Mouse (Mus musculus): ENCODE measurements at regions not wholly inside any gene's neighbourhood (a gene's known extent, or its start where the extent isn't known, plus 50 kb on each side); places are given as distances from the start of the nearest gene placed in this dataset.

DNA sequence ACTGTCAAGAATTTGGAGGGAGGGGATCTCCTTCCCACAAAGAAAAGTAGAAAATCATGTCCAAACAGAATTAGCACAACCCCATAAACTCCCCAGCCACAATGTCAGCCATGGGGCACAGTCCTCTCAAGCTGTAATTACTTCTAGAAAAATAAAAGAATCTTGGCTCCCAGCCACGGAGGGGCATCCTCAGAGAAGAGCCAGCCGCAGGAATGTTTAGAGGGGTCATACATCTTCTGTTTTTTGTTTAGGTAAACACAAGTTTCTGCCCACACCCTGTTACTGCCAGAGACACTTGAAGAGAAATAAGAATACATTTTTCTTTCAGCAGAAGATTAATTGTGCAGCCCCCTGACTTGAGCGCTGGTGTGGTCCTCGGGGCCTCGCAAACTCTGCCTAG, 362.5 kb upstream of the Nfe2l3 start:
- no peak for DNase-seq

DNA sequence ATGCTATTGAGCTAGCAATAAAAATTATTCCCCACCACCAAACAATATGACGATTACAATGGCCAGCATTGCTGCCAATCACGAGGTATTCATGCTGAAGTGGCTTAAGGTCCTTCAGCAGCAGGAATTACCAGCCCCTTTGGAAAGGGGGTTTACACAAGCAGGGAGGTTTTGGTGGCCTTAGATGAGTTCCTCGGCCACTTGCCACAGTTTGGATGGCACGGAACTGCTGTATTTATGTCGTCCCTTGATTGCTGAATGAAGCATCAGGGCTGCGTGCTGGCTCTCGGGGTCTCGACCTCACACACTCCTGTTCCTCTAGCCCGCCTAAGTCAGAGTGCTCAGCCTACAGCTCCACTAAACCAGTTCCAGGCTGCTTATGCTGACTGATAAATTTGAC, 361.2 kb upstream of the Nfe2l3 start:
- no peak for DNase-seq

- no peak for DNase-seq
Observed at GRCm38 (mm10) chr6:51075026-51075425, 357.4 kb upstream of the Nfe2l3 start.

- DNase-seq = no peak
Observed at GRCm38 (mm10) chr6:51076861-51077768, 355.4 kb upstream of the Nfe2l3 start.

- DNase-seq = no peak
Observed at GRCm38 (mm10) chr6:51077769-51078096, 354.7 kb upstream of the Nfe2l3 start.

DNA sequence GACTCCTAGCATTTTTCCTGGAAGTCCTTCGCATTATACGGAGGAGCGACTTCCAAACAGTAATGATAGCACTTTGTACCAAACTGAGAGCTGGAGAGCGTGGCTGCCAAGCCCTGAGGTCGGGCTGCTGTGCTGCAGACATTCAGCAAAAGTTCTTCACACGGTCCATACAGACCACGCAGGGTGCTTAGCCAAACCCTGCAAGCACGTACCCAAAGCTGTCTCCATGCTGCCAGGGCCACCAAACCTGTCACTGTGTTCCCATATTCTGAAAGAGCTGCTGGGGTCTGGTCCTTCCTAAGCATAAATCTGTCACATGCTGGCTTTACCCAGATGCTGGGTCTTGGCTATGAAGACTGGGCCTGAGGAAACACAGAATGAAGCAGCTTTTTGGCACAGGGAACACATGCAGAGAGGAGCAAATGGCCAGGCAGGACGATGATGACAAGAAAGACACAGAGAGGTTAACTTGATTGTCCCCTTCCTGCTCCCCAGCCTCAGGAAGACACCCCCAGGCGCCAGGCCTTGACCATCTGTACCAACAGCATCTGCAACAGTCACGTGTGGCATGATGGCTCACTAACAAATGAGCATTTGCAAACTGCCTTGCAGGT, 354.0 kb upstream of the Nfe2l3 start:
- no peak for DNase-seq

GRCm38 (mm10) chr6:51078967-51079355, 353.5 kb upstream of the Nfe2l3 start:
- no peak for DNase-seq

DNA sequence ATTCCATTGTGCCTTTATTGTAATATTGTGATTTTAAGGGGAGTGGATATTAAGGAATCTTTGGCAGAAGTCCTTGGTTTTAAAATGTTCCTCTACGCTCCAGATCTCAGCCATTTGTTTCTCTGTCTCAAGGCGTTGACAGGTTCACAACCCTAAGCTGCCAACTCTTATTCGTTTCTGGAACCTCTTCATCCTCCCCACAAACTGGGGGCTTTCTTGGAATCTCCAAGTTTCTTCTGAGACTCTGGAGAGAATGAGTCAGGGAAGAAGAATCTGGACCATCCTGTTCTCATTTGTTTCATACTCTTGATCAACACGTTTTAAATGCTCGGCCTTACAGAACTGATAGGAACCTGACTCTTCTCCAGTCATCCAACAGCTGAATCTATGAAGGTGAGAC, 351.4 kb upstream of the Nfe2l3 start:
- no peak for DNase-seq

GRCm38 (mm10) chr6:51084656-51085055, 347.8 kb upstream of the Nfe2l3 start:
- DNase-seq = no peak

- DNase-seq = peak; percentile 5
Observed at GRCm38 (mm10) chr6:51085547-51085946, 346.9 kb upstream of the Nfe2l3 start.

DNA sequence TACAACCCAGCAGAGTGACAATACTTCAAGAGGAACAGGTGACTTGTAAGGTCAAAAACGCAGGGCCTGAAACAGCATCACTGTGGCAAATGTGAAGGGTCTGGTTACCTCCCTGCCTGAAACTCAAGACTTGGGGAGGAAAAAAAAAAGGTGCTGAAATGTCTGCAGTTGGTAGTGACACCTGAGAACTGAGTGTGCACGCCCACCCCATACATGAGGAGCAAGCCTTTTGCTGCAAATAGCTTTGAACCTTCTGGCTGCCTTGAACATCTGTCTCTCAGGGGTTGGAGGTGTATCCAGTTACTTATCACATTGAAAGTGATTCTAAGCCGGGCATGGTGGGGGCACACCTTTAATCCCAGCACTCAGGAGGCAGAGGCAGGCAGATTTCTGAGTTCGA, 346.1 kb upstream of the Nfe2l3 start:
- no peak for DNase-seq

DNA sequence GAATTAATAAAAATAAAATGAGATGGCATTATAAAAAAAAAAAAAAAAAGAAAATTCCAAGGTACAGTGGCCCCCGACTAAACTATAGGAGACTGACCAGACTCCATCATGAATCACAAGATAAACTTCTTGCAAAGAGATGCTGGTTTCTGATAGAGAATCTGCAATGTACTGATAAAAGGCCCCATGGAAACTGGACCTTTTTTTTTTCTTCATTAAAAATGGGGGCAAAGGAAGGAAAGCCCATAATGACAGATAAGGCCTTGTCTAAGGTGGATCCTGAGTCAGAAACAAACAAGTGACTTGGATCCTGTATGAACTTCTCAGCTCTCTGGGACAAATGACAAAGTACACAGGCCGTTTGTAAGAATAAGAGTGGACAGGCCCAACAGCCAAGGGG, 344.7 kb upstream of the Nfe2l3 start:
- no peak for DNase-seq

GRCm38 (mm10) chr6:51088641-51089372, 343.7 kb upstream of the Nfe2l3 start:
- DNase-seq = no peak

DNA sequence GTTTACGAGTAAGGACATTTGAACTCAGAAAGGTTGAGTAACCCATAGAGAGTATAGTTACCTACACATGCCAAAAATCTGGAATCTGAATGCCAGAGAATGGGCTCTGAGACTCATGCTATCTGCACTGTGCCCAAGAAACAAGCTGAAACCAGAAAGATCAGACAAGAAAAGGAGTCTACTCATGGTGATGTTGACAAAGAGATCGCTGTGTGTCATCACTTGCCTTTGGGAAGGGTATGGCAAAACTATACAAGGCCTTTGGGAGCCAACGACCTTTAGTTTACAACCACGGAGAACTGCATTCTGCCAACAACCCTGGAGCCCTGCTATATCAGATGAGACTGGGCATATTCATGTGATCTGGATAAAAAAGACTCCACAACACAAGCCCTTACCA, 339.3 kb upstream of the Nfe2l3 start:
- no peak for DNase-seq

DNA sequence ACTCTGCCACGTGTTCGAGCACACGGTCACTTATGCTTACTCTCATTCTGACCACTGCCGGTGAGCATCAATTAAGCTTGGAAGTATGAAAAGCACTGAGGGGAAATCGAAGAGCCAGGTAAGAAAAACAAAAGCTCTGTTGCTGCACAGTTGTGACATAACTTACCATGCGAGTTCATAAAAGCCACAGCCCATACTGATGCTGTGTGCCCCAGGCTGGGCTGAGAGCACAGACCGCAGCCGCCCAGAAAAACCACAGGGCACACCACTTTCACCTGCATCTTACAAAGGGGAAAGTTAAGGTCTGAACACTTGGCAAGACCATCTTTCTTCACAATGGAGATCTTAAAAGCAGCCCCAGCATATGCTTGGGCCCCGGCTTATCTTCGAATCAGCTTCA, 338.2 kb upstream of the Nfe2l3 start:
- no peak for DNase-seq

- DNase-seq = no peak
Observed at GRCm38 (mm10) chr6:51097488-51097887, 335.0 kb upstream of the Nfe2l3 start.

- no peak for DNase-seq
Observed at GRCm38 (mm10) chr6:51100341-51100740, 332.1 kb upstream of the Nfe2l3 start.

DNA sequence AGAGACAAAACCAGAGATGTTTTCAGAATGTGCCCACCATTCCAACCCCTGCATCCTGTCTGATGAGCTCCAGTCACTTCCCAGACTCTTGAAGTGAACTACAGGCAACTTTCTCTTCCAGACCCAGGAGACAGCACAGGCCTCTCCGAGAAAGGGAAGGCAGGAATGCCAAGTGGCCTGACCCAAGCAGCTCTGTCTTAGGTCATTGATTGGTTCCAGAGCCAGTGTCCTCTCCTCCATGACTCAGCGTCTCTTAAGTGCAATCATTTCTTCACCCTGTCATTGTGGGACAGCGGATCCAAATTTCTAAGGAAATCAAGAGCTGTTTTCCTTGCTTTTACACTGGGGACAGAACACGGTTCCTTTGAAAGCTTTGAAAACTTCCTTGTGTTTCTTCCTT, 329.2 kb upstream of the Nfe2l3 start:
- DNase-seq = no peak

GRCm38 (mm10) chr6:51104336-51104735, 328.1 kb upstream of the Nfe2l3 start:
- DNase-seq = peak; percentile 11

DNA sequence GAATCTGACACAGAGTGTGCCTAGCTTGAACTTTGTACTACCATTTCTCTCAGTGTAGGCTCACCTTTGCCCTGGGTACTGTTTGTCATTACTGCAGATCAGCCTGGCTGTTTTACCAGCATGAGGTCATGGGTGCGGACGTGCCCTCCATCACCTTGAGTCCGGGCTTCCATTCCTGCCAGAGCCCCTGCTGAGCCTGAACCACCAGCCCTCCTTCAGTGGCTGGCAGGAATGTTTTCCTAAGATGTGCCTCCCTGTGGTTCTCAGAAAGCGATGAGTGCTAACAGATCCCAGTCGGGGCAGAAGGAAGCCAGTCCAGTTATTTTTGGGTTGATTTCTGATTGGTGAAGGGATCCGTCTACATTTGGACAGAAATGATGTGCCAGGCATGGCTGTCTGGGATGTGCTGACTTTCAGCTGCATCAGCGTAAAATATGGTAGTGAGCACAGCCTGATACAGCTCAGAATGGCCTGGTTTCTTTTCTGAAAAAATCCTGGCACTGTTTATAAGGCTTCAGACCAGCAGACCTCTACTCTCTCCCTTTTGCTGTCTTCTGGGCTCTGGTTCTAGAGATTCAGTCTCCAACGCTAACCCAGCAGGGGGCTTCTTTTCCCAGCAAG, 324.0 kb upstream of the Nfe2l3 start:
- peak; percentile 14 for DNase-seq

- no peak for DNase-seq
Observed at GRCm38 (mm10) chr6:51110596-51110995, 321.9 kb upstream of the Nfe2l3 start.

DNA sequence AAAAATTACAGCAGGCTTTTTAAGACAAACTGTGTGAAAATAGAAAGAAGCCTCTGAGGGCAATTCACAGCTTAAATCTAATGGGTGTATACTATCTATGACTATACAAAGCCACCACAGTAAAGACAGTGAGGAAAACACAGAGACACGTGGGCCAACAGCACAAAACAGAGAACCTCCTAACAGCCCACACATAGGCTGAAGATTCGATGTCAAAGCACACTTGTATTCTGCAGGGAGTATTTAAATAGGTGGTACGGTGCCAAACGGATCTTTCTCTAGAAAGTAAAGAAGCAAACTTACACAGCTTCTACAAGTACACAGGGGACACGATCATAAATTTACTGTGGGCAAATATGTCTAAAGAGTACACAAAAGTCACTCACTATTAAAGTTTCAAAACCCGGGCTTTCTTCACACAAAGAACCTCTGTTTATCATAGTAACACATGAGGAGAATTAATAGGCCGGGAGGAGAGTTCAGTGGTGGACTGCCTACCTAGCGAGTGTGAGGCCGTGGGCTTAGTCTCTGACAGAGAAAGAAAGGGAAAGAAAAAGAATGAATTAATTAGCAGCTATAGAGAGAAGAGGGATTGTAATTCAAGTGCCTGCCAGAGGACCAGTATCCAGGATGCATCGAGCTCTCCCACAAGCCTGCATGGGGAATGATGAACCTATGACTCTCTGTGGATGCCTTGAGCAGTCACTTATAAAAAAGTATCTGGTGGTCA, 317.7 kb upstream of the Nfe2l3 start:
- DNase-seq = no peak
